Mouse (Mus musculus): Measurements from ENCODE around the gene Olfr1393. TPM values are rescaled to one million over a fixed set of nuclear protein-coding genes. Genes with fewer than 3 reads are reported as not detected.

Gene Olfr1393
- not detected in 2 replicates for polyA plus RNA-seq (2015; fragmentation: Nextera tagmentation; extraction: Ambion mirVana)

GRCm38 (mm10) chr11:49278222-49278621, at the start of gene Olfr1393:
Gene Olfr1393, plus strand, starts transcription at chr11:49278304.
- WGBS: 81% methylated on average over 3 of the region's 3 CpGs
- Histone ChIP-seq H3K9ac (no peak within 1 kb of the TSS), H3K4me3 (no peak within 1 kb of the TSS), H3K36me3 (no peaks in the 10 kb centered on the region), H3K27ac (replicated peaks) (no peak within 1 kb of the TSS), H3K4me2 (no peak within 1 kb of the TSS), H3K27me3 (no peaks in the 10 kb centered on the region), H3K9me3 (no peaks in the 10 kb centered on the region), H3K4me1 (replicated peaks) (peaks cover 5% of the 10 kb centered on the region)
- ATAC-seq (ENCODE audit: low read depth): no peak

- Histone ChIP-seq H3K9ac (no peak overlapping the region), H3K4me2 (no peak overlapping the region), H3K27ac (replicated peaks) (no peak overlapping the region), H3K4me3 (no peak overlapping the region), H3K27me3 (no peaks in the 10 kb centered on the region), H3K9me3 (no peaks in the 10 kb centered on the region), H3K4me1 (replicated peaks) (no peaks in the 10 kb centered on the region), H3K36me3 (no peaks in the 10 kb centered on the region)
- ATAC-seq (ENCODE audit: low read depth): no peak
- 84% methylated on average over 3 of the region's 3 CpGs for WGBS
These were observed 45.3 kb upstream of the Olfr1393 start for GRCm38 (mm10) chr11:49232781-49233180.

- Histone ChIP-seq H3K9ac (no peak overlapping the region), H3K4me1 (replicated peaks) (no peaks in the 10 kb centered on the region), H3K27me3 (no peaks in the 10 kb centered on the region), H3K27ac (replicated peaks) (no peak overlapping the region), H3K36me3 (no peaks in the 10 kb centered on the region), H3K4me3 (no peak overlapping the region), H3K9me3 (no peaks in the 10 kb centered on the region), H3K4me2 (no peak overlapping the region)
- ATAC-seq (ENCODE audit: low read depth): no peak
- 71% methylated on average over 3 of the region's 3 CpGs for WGBS
These were observed 42.5 kb upstream of the Olfr1393 start for GRCm38 (mm10) chr11:49235459-49236207.

- H3K4me1 ChIP-seq (replicated peaks): no peaks in the 10 kb centered on the region
- no peak overlapping the region for H3K27ac ChIP-seq (replicated peaks)
- H3K36me3 ChIP-seq: no peaks in the 10 kb centered on the region
- no peaks in the 10 kb centered on the region for H3K9me3 ChIP-seq
- no peak overlapping the region for H3K4me2 ChIP-seq
- no peak overlapping the region for H3K4me3 ChIP-seq
- H3K9ac ChIP-seq: no peak overlapping the region
- ATAC-seq (ENCODE audit: low read depth): no peak
- WGBS: 69% methylated on average over 1 of the region's 1 CpGs
- no peaks in the 10 kb centered on the region for H3K27me3 ChIP-seq
These were observed 41.2 kb upstream of the Olfr1393 start for GRCm38 (mm10) chr11:49236891-49237290.

GRCm38 (mm10) chr11:49237532-49237931, 40.6 kb upstream of the Olfr1393 start:
- Histone ChIP-seq H3K4me2 (no peak overlapping the region), H3K27me3 (no peaks in the 10 kb centered on the region), H3K9me3 (no peaks in the 10 kb centered on the region), H3K36me3 (no peaks in the 10 kb centered on the region), H3K4me3 (no peak overlapping the region), H3K9ac (no peak overlapping the region), H3K4me1 (replicated peaks) (no peaks in the 10 kb centered on the region), H3K27ac (replicated peaks) (no peak overlapping the region)
- ATAC-seq (ENCODE audit: low read depth): no peak
- 62% methylated on average over 2 of the region's 2 CpGs for WGBS

GRCm38 (mm10) chr11:49240310-49240709, 37.8 kb upstream of the Olfr1393 start:
- ATAC-seq (ENCODE audit: low read depth): no peak
- H3K9ac ChIP-seq: no peak overlapping the region
- no peaks in the 10 kb centered on the region for H3K27me3 ChIP-seq
- H3K9me3 ChIP-seq: no peaks in the 10 kb centered on the region
- H3K36me3 ChIP-seq: no peaks in the 10 kb centered on the region
- 88% methylated on average over 1 of the region's 1 CpGs for WGBS
- peaks cover 16% of the 10 kb centered on the region for H3K4me1 ChIP-seq (replicated peaks)
- no peak overlapping the region for H3K27ac ChIP-seq (replicated peaks)
- no peak overlapping the region for H3K4me3 ChIP-seq
- H3K4me2 ChIP-seq: no peak overlapping the region

GRCm38 (mm10) chr11:49240874-49241273, 37.2 kb upstream of the Olfr1393 start:
- H3K9me3 ChIP-seq: no peaks in the 10 kb centered on the region
- no peak overlapping the region for H3K4me3 ChIP-seq
- WGBS: 86% methylated on average over 4 of the region's 4 CpGs
- no peak overlapping the region for H3K27ac ChIP-seq (replicated peaks)
- peaks cover 22% of the 10 kb centered on the region for H3K4me1 ChIP-seq (replicated peaks)
- no peak for ATAC-seq (ENCODE audit: low read depth)
- H3K4me2 ChIP-seq: no peak overlapping the region
- H3K36me3 ChIP-seq: no peaks in the 10 kb centered on the region
- no peaks in the 10 kb centered on the region for H3K27me3 ChIP-seq
- no peak overlapping the region for H3K9ac ChIP-seq

GRCm38 (mm10) chr11:49241471-49241870, 36.6 kb upstream of the Olfr1393 start:
- WGBS: 80% methylated on average over 1 of the region's 1 CpGs
- ATAC-seq (ENCODE audit: low read depth): no peak
- no peaks in the 10 kb centered on the region for H3K27me3 ChIP-seq

GRCm38 (mm10) chr11:49242944-49243626, 35.0 kb upstream of the Olfr1393 start:
- Histone ChIP-seq H3K27ac (replicated peaks) (peak overlapping the region; percentile 92), H3K9me3 (no peaks in the 10 kb centered on the region), H3K27me3 (no peaks in the 10 kb centered on the region), H3K9ac (peak overlapping the region; percentile 76), H3K4me3 (peak overlapping the region; percentile 54), H3K4me2 (peak overlapping the region; percentile 63), H3K36me3 (no peaks in the 10 kb centered on the region; the same call in 1 of the 2 replicates), H3K4me1 (replicated peaks) (peaks cover 33% of the 10 kb centered on the region)
- peak; percentile 7; the same call in 1 of the 2 replicates for ATAC-seq (ENCODE audit: low read depth)
- 23% methylated on average over 11 of the region's 11 CpGs for WGBS

More at GRCm38 (mm10) chr11:49241471-49241870, 36.6 kb upstream of the Olfr1393 start:
- no peak overlapping the region for H3K9ac ChIP-seq
- H3K4me3 ChIP-seq: no peak overlapping the region
- H3K27ac ChIP-seq (replicated peaks): no peak overlapping the region
- no peak overlapping the region for H3K4me2 ChIP-seq
- no peaks in the 10 kb centered on the region for H3K36me3 ChIP-seq
- no peaks in the 10 kb centered on the region for H3K9me3 ChIP-seq
- peaks cover 24% of the 10 kb centered on the region for H3K4me1 ChIP-seq (replicated peaks)

- WGBS: under 1% methylated on average over 53 of the region's 60 CpGs
- peak; percentile 98 for ATAC-seq (ENCODE audit: low read depth)
- no peaks in the 10 kb centered on the region for H3K9me3 ChIP-seq
- H3K27ac ChIP-seq (replicated peaks): peak within 1 kb of the TSS; percentile 92
- peak within 1 kb of the TSS; percentile 76 for H3K9ac ChIP-seq
- H3K36me3 ChIP-seq: no peaks in the 10 kb centered on the region; the same call in 1 of the 2 replicates
- H3K4me2 ChIP-seq: peak within 1 kb of the TSS; percentile 63
- H3K4me3 ChIP-seq: peak within 1 kb of the TSS; percentile 54
- no peaks in the 10 kb centered on the region for H3K27me3 ChIP-seq
- peaks cover 33% of the 10 kb centered on the region for H3K4me1 ChIP-seq (replicated peaks)
These were observed 34.1 kb upstream of the Olfr1393 start, which contains the start of gene Mgat1 for GRCm38 (mm10) chr11:49243727-49244594. Gene Mgat1, plus strand, starts transcription at chr11:49244191.

GRCm38 (mm10) chr11:49244595-49244930, 33.5 kb upstream of the Olfr1393 start:
- no peaks in the 10 kb centered on the region; the same call in 1 of the 2 replicates for H3K36me3 ChIP-seq
- peak; percentile 2 for ATAC-seq (ENCODE audit: low read depth)
- H3K27me3 ChIP-seq: no peaks in the 10 kb centered on the region
- peak overlapping the region; percentile 54 for H3K4me3 ChIP-seq
- H3K9ac ChIP-seq: peak overlapping the region; percentile 76
- peaks cover 37% of the 10 kb centered on the region for H3K4me1 ChIP-seq (replicated peaks)
- 1% methylated on average over 4 of the region's 4 CpGs for WGBS
- H3K9me3 ChIP-seq: no peaks in the 10 kb centered on the region
- H3K27ac ChIP-seq (replicated peaks): peak overlapping the region; percentile 92
- H3K4me2 ChIP-seq: peak overlapping the region; percentile 63

Data from neural tube, embryonic 13.5 days (tissue).